Mouse (Mus musculus) cerebellum, adult 18-20 months (tissue): Measurements from ENCODE around the gene Smug1.

Experiments used
- DNase-seq, 2 experiments: peaks; one replicate each; pipeline ENCODE4 v3.0.0; 2021

Gene Smug1

GRCm38 (mm10) chr15:103144176-103144575 is 22.7 kb downstream of the Smug1 start:
- no peak for DNase-seq

GRCm38 (mm10) chr15:103135431-103135947 is 31.4 kb downstream of the Smug1 start:
- no peak for DNase-seq

- DNase-seq = no peak
These were observed 32.4 kb downstream of the Smug1 start for GRCm38 (mm10) chr15:103134277-103135086.

GRCm38 (mm10) chr15:103133761-103134160 is 33.1 kb downstream of the Smug1 start:
- no peak for DNase-seq

- peak in 1 of 2 experiments; percentile 22 for DNase-seq
These were observed 36.2 kb downstream of the Smug1 start for GRCm38 (mm10) chr15:103130729-103131128.

GRCm38 (mm10) chr15:103129289-103129688 is 37.6 kb downstream of the Smug1 start:
- DNase-seq = no peak

- DNase-seq = no peak
These were observed 38.6 kb downstream of the Smug1 start for GRCm38 (mm10) chr15:103128056-103128833.

GRCm38 (mm10) chr15:103125982-103126381 is 40.9 kb downstream of the Smug1 start:
- DNase-seq = no peak

- DNase-seq = no peak
These were observed 42.6 kb downstream of the Smug1 start for GRCm38 (mm10) chr15:103124254-103124653.

GRCm38 (mm10) chr15:103123343-103123742 is 43.5 kb downstream of the Smug1 start:
- no peak for DNase-seq

- no peak for DNase-seq
These were observed 44.5 kb downstream of the Smug1 start for GRCm38 (mm10) chr15:103122372-103122771.

- peak; percentile 11 to 16 for DNase-seq
These were observed 45.5 kb downstream of the Smug1 start for GRCm38 (mm10) chr15:103121416-103121815.

GRCm38 (mm10) chr15:103120594-103120993 is 46.3 kb downstream of the Smug1 start:
- DNase-seq = no peak

- no peak for DNase-seq
These were observed 51.2 kb downstream of the Smug1 start for GRCm38 (mm10) chr15:103115726-103116125.

- DNase-seq = no peak
These were observed 51.6 kb downstream of the Smug1 start for GRCm38 (mm10) chr15:103115256-103115655.

GRCm38 (mm10) chr15:103113077-103113476 is 53.8 kb downstream of the Smug1 start:
- no peak for DNase-seq

GRCm38 (mm10) chr15:103112309-103112708 is 54.6 kb downstream of the Smug1 start:
- no peak for DNase-seq

GRCm38 (mm10) chr15:103109940-103110339 is 57.0 kb downstream of the Smug1 start:
- DNase-seq = no peak

- no peak for DNase-seq
These were observed 58.7 kb downstream of the Smug1 start for GRCm38 (mm10) chr15:103108066-103108676.

GRCm38 (mm10) chr15:103106201-103106600 is 60.7 kb downstream of the Smug1 start:
- DNase-seq = no peak
